Mouse (Mus musculus) gastrocnemius, adult 18-20 months (tissue): ENCODE data around the gene Gm20388. TPM values are rescaled to one million over a fixed set of nuclear protein-coding genes. Genes with fewer than 3 reads are reported as not detected.

Experiments
- DNase-seq: peaks from one replicate; pipeline ENCODE4 v3.0.0; 2021; ENCODE audit warnings: low spot score
- total RNA-seq, 2 experiments: library from RNA; stranded (reverse); gene quantifications; 2 replicates each; pipeline ENCODE4 v1.2.3; 2021

Gene Gm20388
- total RNA-seq, 2 experiments from 2014 or later: 10.5 to 12.3 TPM

DNA sequence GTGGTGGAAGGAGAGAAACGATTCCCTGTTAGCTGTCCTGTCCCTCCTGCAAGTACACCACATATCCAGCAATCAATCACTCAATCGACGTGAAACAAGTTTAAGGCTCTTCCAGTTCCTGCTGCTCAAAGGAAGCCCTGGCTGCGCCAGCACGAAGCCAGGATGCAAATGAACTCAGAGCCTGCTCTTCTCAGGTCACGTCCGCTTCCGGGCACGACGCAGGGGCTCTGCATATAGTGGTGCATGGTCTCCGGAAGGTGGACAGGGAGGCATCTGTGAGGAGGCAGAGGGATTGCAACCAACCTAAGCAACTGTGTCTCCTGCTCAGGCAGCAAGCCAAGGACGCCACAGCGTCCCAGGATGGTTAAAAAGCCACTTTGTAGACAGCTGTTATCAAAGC is 985.0 kb downstream of the Gm20388 start:
- no peak for DNase-seq

DNA sequence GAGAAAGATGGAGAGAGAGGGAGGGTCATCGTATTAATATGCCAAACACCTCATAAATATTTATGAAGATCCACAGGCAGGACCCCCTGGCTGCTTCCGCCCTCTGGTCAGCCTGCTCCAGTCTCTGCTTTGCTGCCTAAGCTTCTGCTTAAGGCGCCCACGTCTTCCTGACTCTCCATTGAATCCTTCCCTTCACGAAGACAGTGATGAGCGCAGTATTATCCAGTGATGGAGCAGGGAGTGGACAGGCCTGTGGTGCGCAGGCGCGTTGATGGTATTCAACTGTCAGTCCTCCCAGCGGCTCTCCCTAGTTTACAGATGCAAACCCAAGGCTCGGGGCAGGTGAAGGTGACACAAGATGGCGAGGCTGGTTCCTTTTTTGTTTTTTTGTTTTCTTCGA is 985.6 kb downstream of the Gm20388 start:
- DNase-seq: no peak

GRCm38 (mm10) chr8:120898008-120898407 is 987.4 kb downstream of the Gm20388 start:
- DNase-seq: peak; percentile 39

DNA sequence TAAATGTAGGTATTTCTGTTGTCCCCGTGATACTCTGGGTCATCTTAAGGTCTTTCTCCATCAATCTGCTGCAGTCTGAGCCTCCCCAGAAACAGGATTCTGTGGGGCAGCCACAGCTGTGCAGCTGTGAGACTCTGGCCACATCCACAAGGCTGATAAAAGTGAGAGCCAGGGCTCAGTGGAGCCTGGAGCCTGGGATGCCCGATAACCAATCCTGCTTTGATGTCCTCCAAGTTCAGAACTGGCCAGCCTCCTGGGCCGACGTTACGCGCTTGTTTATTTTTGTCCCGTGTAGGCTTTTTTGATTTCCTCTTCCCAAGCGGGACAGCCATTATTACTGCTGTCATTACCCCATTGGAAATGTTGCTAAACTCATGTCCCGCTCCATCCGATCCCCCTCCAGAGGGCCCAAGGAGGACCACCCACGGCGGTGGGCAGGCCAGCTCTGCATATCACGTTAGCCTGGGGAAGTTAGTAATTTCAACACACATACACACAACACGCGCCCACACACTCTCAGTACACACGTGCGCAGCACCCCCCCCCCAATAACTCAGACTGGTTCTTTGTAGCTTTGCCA is 988.3 kb downstream of the Gm20388 start:
- no peak for DNase-seq

DNA sequence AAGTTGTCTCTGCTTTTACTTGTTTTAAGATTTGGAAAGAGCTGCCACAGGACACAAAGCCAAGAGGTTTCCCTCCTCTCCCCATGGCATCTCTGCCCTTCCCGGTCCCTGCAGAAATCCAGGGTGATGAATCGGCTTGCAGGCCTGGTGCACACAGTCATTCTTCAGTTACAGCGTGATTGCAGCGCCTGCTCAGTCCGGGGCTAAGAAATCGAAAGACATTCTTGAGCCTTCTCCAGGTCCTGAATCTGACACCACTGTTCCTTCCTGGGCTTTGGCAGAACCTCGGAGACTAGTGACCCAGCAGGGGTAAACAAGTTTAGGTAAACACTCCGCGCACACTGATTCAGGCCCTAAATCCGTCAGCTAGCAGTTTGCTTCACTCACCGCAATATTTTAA is 991.7 kb downstream of the Gm20388 start:
- DNase-seq: peak; percentile 26

DNA sequence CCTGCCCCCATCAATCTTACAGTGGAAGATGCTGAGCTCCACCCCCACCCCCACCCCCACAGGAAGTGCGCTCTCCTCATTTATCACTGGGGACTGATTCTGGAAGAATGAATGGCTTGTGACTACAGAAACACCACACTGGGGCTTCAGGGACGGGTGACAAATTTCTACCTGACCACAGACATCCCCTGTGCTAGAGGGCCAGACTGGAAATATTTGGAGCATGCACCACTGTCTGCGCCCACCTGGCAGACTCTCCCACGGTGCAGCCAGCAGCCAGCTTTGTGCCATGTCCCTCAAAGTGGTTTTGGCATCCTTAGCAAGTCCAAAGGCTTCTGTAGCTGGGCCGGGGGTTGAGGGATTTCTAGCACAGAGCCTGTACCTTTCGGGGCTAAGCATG is 997.0 kb downstream of the Gm20388 start:
- no peak for DNase-seq

- no peak for DNase-seq
Observed at GRCm38 (mm10) chr8:120910936-120911335, 1000.3 kb downstream of the Gm20388 start.

DNA sequence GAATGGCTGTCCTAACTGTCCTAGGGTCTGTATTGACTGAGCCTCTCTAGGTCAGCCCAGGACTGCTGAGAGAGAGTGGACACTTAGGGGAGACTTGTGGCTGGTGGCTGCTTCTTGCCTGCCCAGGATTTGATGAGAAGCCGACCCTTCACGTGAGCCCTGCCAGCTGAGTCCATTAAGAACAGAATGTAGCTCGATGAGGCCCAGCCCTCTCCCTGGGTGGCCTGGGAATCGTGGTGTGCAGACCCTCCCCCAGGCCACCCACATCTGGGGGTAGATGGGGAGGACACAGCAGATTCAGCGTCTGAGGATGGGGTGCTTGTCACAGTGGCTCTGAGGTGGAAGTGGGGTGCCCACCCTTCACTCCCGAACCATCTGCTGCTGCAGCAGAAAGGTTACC is 1001.8 kb downstream of the Gm20388 start:
- no peak for DNase-seq

- DNase-seq: no peak
Observed at GRCm38 (mm10) chr8:120916831-120917435, 1006.3 kb downstream of the Gm20388 start.

DNA sequence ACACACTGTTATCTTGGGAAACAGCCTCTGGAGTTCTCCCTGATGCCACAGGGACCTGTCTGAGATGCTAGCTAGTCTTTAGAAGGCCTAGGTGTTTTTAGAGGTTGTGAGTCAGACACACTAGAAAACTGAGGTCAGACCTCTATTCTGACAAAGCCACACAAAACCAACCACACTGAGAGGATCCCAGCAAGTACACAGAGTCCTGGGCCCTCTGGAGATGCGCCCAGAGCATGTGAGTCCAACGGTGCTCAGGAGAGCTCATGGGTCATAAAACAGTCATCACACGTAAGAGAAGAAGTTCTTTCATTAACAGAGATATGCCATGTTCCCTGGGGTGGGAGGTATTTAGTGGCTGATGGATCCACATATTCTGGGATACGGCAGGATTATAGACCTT is 1009.9 kb downstream of the Gm20388 start:
- no peak for DNase-seq

- no peak for DNase-seq
Observed at GRCm38 (mm10) chr8:120926201-120926600, 1015.6 kb downstream of the Gm20388 start.

GRCm38 (mm10) chr8:120928082-120928481 is 1017.4 kb downstream of the Gm20388 start:
- DNase-seq: no peak

- DNase-seq: no peak
Observed at GRCm38 (mm10) chr8:120934596-120934995, 1024.0 kb downstream of the Gm20388 start.

GRCm38 (mm10) chr8:120936685-120937084 is 1026.0 kb downstream of the Gm20388 start:
- no peak for DNase-seq

DNA sequence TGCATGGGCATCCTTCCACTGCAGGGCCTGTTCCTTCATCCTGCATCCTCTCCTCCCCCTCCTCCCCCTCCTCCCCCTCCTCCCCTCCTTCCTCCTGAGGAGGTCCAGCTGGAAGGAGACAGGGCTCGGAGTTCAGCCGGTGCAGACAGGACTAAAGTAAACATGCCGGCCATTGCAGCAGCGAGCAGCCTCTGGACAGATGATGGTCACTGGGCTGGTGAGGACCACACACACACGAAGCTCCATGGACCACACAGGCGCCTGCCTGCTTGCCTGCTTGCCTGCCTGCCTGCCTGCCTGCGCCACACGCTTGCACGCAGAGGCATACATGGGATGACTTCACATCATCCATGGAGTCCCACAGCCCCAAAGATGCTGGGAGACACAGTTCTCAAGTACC is 1026.8 kb downstream of the Gm20388 start:
- DNase-seq: no peak

- no peak for DNase-seq
Observed at GRCm38 (mm10) chr8:120940287-120940686, 1029.6 kb downstream of the Gm20388 start.

DNA sequence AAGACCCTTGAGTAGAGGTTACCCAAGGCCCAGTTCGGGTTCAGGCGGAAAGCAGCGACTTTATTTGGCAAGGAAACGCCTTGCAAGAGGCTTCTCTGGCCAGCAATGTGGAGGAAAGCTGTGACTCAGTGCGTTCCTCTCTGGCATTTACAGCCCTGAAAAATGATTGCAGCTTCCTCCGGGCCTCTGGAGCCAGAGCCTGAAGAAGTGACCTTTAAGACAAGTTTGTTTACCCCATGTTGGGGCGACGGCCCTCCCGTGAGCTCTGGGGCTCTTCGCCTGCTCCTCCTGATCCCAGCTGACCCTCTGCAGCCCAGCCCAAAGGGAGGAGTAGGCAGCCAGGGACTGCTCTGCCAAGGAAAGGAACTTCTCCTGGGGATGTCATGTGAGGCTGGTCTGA is 1036.6 kb downstream of the Gm20388 start:
- peak; percentile 42 for DNase-seq

- DNase-seq: no peak
Observed at GRCm38 (mm10) chr8:120948050-120948595, 1037.5 kb downstream of the Gm20388 start.

GRCm38 (mm10) chr8:120948620-120949491 is 1038.2 kb downstream of the Gm20388 start:
- no peak for DNase-seq

GRCm38 (mm10) chr8:120950674-120951218 is 1040.1 kb downstream of the Gm20388 start:
- DNase-seq: no peak

GRCm38 (mm10) chr8:120959470-120959891 is 1048.8 kb downstream of the Gm20388 start:
- no peak for DNase-seq
